ENCODE assay signal across 9 mouse cellular contexts in the genomic region with DNA sequence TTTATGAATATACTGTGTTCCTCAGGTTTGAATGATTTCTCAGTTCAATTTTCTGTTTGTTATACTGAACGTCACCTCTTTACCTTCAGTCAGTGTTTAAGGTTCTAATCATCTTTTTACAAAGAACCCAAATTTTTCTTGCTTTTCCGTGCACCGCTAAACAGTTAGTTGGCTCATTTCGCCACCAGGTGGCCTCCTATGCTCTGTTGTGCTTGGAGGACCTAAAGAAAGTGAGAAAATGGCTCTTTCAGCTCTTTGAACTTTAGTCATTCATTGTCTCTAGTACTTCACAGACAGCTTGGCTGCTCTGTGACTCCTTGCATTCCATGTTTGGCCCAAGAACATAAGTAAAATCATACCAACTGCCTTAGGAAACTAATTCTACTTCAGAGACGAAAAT.
A peak's percentile ranks its signal among the peaks of the same experiment; 100 is the strongest.
DNase-seq lines count a peak whose midpoint lies in the region; ATAC-seq and TF ChIP-seq lines count a peak whose summit lies in the region.
"Had no signal": no experiment of that assay in that cellular context is flagged by ENCODE, and none has a peak within 500 bp of the region (broad histone marks: within the 10 kb centered on the region; RNA-seq: fewer than 3 reads in every experiment).

No protein-coding gene starts in this region.

- WGBS in lung, postnatal 0 days: 26% methylated on average over 5 of the region's 5 CpGs

- TF ChIP-seq CTCF in left cerebral cortex, adult 2 months (IDR thresholded peaks at IDR 0.05): peak; percentile 66
- peak; percentile 52 for TF ChIP-seq CTCF in E14TG2a.4 (conservative IDR thresholded peaks at IDR 0.05; ENCODE audit: low read length)
- TF ChIP-seq CTCF in lung, postnatal 0 days (IDR thresholded peaks at IDR 0.05): peak; percentile 76

- H3K4me3 ChIP-seq in left cerebral cortex, adult 2 months: no peak overlapping the region
- no peak overlapping the region for H3K4me3 ChIP-seq in E14TG2a.4 (replicated peaks; ENCODE audit: low read length)
- no peak overlapping the region for H3K4me3 ChIP-seq in lung, postnatal 0 days (ENCODE audit: low read depth, low read length)

- no peaks in the 10 kb centered on the region for H3K36me3 ChIP-seq in E14TG2a.4 (ENCODE audit: insufficient read depth, low read length)
- H3K36me3 ChIP-seq in lung, postnatal 0 days (ENCODE audit: insufficient read depth, low read length): no peaks in the 10 kb centered on the region

- TF ChIP-seq EP300 in lung, postnatal 0 days (IDR thresholded peaks at IDR 0.05): no peak

- peak; percentile 67 to 77 for DNase-seq in cerebellum, postnatal 14 days
- no peak for DNase-seq in cerebellum, adult 8-10 months
- DNase-seq in left cerebral cortex, adult 2 months (ENCODE audit: extremely low spot score in 1 of 2, low spot score in 2 of 2): no peak
- DNase-seq in left cerebral cortex, postnatal 25 days (ENCODE audit: low spot score in 2 of 2): no peak
- DNase-seq in embryo, embryonic 11 days: peak; percentile 85
- DNase-seq in lung, postnatal 0 days (ENCODE audit: low spot score): peak; percentile 41
- DNase-seq in T-cell, adult 2 months (ENCODE audit: low spot score): no peak

- no peaks in the 10 kb centered on the region for H3K4me1 ChIP-seq in E14TG2a.4 (replicated peaks; ENCODE audit: low read depth, low read length)
- no peaks in the 10 kb centered on the region for H3K4me1 ChIP-seq in lung, postnatal 0 days (ENCODE audit: insufficient read depth, low read depth, low read length)

- intact Hi-C loops in left cerebral cortex, adult 2 months (cut with DNase I): loop anchor here (5.0 to 10.0 kb wide), 3 partner anchors 100 to 1022 kb away; partner anchors contain the start of gene Npas3
- intact Hi-C loops in left cerebral cortex, postnatal 25 days (cut with DNase I): loop anchor here (10.0 kb wide), 1 partner anchor 1512 kb away; no protein-coding TSS in a partner anchor

- ATAC-seq in lung, postnatal 0 days: no peak

- H3K9me3 ChIP-seq in E14TG2a.4 (ENCODE audit: low read length): no peaks in the 10 kb centered on the region
- H3K9me3 ChIP-seq in lung, postnatal 0 days (ENCODE audit: low read length): no peaks in the 10 kb centered on the region

- H3K27me3 ChIP-seq in E14TG2a.4 (ENCODE audit: insufficient read depth, low read length): no peaks in the 10 kb centered on the region
- no peaks in the 10 kb centered on the region for H3K27me3 ChIP-seq in lung, postnatal 0 days (replicated peaks; ENCODE audit: insufficient read depth, low read length)

- H3K9ac ChIP-seq in lung, postnatal 0 days (replicated peaks; ENCODE audit: low read depth): no peak overlapping the region

- H3K27ac ChIP-seq in left cerebral cortex, adult 2 months: no peak overlapping the region
- no peak overlapping the region for H3K27ac ChIP-seq in lung, postnatal 0 days (ENCODE audit: low read length)
- H3K27ac ChIP-seq: macrophage had no signal

- no peak overlapping the region for H3K4me2 ChIP-seq in lung, postnatal 0 days (replicated peaks; ENCODE audit: low read depth, low read length)

Comparison
In these comparisons a context has a peak if more than half of its experiments do, and no peak if none do; other contexts are left out.
1. DNase-seq: peak in cerebellum, postnatal 14 days (2 of 2), embryo, embryonic 11 days (single experiment) and lung, postnatal 0 days (single experiment); none in cerebellum, adult 8-10 months (single experiment), left cerebral cortex, adult 2 months (0 of 2), left cerebral cortex, postnatal 25 days (0 of 2) and T-cell, adult 2 months (single experiment).
2. Peak in every context shown above with its lines, with median percentiles within 50 percentile points of each other: CTCF ChIP-seq.